Mouse (Mus musculus): ENCODE data around the gene Pamr1.

Pamr1 gene

DNA sequence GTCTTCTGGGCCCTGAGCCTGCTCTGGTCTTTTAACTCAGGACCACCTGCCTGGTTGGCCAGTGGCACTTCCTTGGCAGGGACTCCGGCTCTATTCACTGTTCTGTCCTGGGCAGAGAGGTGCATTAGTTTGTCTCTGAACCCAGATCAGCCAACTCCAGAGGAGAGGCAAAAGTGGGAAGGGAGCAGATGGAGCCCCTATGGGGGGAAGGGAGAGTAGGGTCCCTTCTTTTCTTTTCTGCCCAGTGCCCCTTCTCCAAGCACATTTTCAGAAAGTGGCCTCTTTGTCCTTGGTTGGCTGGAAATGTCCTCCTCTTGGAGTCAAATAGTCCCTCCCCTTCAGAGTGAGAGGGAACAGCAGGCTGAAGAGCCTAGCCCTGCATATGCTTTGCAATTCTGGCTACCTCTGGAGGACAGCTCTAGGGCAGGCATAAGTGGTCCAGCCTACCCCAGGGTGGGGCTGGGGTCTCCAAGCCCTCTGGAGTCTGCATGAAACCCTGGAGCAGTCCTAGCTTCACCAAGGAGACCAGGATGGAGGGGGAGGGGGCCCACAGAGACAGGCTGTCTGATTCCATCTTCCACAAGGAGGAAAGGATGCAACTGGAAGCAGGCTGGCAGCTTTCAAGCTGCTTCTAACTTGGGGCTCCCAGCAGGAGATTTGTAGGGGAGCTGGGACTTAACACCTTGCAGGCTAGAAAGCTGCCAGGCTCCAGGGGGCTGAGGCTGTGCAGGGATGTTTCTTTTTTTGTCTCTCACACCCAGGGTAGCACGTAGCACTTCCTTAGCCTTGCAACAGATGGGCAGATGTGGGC lies 49.3 kb downstream of the Pamr1 start:
- DNase-seq (ENCODE audit: low spot score in 2 of 2), result no peak

DNA sequence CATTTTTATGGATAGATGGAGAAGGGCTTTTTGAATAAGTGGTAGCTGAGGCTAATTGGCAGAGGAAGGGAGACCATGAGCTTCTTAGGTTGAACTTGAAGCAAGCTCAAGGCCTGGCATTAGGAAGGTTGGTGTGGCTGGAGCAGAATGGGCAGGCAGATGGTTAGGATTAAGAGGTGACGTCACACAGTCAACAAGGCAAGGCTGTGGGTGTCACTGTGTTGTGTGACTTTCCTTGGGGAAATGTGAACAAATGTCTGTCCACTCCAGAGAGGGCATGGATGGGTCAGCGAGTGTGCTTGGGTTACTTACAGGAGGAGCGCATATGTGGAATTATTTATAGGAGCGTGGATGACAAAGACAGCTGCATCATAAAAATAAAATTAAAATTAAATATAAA lies 50.7 kb downstream of the Pamr1 start:
- DNase-seq (ENCODE audit: low spot score in 2 of 2), result no peak

DNA sequence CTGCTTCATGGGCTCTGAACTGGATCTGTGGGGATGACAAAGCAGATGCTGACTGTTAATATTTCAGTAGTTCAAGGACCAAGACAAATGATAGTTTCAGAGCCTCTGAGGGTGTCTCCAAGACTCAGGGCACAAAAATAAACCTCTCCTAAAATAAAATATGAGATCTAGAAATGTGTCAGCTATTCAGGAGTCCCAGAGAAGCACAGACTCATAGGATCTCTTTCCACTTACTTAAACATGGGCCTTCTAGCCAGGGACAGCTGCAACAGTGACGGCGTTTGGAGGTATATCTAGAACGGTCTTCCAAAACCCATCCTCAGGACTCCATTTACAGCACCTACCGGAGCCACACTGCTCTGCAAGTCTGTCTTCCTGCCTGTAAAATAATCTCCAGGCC lies 60.7 kb downstream of the Pamr1 start:
- no peak for DNase-seq (ENCODE audit: low spot score in 2 of 2)

DNA sequence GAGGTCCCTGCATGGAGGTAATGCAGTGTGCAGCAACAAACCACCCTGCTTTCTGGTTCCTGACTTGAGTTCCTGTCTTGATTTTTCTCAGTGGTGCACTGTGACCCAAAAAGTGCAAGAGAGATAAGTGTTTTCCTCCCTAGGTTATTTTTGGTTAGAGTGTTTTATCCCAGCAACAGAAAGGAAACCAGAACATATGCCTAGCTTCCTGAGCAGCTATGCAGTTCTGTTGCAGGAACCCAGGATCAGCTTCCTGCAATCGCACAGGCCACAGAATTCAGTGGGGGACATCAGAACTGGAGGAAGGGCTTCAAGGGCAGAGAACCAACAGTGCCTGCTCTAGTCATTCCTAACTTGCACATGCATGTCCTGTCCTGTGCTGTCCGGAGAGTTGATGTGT lies 66.8 kb downstream of the Pamr1 start:
- no peak for DNase-seq (ENCODE audit: low spot score in 2 of 2)

DNA sequence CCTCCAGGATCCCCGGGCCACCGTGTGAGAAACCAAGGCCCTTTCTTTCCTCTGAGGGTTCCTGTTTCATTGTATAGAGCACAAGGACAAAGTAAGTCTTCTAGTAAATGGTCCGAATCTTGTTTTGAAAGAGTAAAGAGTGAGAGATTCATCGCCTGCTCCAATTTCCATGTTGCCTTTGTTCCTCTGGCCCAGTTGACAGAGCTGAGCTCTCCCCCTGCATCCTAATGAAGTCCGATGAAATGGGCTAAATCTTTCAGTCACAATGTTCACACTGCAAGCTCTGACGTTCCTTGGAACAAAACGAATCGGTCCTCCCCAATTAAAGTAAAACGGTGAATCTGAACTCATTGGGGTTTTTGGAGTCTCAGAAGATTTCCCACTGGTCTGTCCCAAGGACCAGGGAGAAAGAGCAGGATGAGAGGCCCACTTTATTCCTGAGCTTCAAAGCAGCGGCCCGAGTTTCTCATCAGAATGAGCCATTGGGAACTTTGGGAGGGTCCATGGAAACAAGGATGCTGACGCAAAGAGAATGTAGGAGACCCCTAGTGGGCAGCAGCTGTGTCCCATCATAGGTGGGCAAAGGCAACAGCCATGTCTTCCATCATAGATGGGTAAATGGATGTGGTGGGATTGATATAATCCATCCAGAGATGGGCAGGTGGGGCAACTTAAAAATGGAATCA lies 71.1 kb downstream of the Pamr1 start:
- no peak for DNase-seq (ENCODE audit: low spot score in 2 of 2)

DNA sequence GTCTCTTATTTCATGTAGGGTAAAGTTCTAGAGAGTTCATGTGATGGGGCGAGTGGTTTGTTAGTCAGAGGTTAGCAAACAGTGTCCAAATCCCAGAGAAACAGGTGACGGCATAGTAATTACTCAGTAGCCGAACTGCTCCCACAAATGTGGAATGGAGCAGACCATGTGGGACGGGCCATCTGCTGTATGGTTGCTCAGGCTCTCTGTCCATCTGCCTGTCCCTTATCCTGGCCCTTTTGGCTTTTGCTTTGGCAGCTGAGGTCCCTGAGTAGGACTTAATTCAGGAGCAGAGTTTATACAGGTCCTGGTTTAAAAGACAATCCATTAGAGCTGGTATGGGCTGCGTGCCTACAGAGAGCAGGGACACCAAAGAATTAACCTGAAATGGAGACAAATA lies 72.4 kb downstream of the Pamr1 start:
- no peak for DNase-seq (ENCODE audit: low spot score in 2 of 2)

DNA sequence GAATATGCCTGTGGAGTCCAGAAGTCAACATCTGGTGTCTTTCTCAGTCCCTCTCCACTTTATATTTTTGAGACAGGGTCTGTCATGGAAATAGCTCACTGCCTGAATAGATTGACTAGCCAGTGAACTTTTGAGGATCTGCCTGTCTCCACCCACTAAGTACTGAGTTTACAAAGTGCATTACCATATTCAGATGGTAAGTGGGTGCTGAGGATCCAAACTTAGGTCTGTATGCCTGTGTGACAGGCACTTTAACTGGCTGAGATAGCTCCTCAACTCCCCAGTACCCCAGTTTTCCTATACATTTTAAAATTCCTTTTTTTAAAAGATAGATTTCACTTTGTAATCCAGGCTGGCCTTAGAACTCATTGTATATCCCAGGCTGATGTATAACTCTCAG lies 73.1 kb downstream of the Pamr1 start:
- no peak for DNase-seq (ENCODE audit: low spot score in 2 of 2)

DNA sequence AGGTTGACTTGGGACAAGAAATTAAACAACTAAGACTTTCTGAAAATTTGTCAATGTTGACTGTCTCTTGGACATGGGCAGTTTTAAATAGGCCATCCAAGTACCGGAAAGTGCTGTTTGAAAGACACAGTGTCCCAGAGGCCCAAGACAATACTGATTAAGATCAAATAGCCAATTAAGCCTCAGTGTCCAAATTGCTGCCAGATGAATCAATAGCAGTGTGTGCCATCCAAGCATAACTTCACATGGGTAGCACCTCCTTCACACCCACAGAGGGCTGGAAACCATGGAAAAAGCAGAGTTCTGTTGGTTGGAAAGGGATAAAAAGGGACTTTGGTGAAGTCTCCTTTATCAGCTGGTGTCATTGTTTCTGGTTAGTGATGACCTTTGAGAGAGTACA lies 74.7 kb downstream of the Pamr1 start:
- DNase-seq (ENCODE audit: low spot score in 2 of 2), result no peak

DNA sequence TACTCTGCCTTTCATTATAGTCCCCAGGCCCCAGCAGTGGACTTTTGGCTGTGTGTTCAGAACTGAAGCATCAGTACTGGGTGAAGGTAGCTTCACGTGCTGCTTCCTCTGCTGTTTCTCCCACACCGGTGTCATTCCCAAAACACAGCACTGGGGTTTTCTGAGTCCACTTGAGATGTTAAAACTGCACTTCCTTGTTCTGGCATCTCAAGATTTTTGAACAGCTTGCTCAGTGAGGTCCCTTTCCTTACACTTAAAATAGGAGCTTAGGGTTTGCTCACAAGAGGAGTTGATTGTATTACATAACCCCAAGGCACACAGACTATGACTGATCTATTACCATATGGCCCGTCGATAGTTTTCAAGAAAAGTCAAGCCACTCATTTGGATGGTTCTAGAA lies 82.5 kb downstream of the Pamr1 start:
- no peak for DNase-seq (ENCODE audit: low spot score in 2 of 2)

DNA sequence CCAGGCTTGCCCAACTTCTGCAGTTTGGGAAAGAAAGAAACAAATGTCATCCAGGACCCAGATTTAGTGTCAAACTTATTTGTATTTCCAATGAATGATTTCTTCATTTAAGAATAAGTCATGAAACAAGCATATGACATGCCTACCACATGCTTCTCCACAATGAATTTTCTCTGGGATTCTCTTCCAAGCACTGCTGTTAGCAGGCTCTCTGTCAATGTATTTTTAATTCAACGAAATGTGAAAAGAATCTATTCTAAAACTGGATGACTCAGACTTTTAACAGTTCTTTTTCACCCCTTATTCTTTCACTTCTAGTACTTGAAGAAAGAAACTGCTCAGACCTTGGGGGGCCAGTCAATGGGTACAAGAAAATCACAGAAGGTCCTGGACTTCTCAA lies 84.2 kb downstream of the Pamr1 start:
- no peak for DNase-seq (ENCODE audit: low spot score in 2 of 2)

DNA sequence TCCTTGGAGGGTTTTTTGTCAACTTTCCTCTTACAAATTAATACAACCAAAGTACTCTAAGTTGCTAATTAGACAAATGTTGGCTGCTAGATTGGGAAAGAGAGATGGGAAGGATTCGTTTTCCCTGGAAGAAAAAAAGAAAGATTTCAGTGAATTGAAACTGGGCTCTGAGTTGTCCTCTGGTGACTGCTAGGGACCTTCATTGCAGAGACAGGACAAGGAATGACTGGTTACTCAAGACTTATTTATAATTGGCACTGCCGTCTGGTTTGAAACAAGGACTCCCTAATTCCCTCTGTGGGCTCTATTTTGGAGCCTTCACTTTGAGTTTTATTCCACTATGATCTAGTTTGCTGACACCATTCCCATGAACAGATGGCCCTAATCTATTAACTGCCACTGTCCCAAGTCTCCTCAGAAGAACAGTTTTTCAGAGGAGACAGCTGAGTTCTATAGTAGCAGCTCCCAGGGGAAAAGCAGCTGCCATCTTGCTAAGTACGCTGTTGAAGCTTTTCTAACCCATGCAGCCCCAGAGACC lies 85.8 kb downstream of the Pamr1 start:
- DNase-seq (ENCODE audit: low spot score in 2 of 2), result no peak

DNA sequence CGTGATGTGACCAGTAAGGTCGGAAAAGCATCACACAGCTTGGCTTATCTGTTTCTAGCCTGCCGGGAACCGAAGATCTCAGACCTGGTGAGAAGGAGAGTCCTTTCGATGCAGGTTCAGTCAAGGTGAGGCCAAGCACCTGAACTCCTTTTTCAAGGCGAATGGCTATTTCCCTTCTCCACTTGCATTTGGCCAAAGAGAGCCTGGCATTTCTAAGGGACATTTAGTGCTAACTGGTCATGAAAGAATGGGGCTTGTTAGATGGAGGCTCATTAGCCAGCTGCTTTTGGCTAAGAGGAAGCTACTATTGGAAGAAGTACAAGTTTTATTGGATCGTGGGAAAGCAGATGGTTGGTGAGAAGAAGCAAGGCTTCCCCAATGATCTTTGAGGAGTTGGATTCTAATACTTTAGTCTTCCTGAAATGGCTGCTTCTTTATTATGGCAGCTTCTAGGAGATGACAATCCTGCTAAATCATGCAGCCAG lies 86.3 kb downstream of the Pamr1 start:
- no peak for DNase-seq (ENCODE audit: low spot score in 2 of 2)

DNA sequence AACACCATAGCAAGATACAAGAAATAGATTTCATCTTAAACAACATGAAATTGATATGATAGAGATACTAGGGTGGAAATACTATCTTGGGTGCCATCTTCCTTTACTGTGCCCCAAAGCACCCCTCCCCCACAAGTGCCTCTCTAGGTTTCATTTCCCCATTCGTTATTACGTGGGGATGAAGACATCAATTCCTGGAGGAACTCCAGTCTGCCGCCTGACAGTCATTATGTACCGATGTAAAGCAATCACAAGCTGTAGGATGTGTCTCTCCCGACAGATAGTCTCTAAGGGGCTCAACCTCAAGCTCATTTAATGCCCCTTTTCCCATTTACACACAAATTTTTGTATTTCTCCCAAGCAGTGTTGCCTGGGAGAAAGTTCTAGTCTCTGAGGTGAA lies 88.3 kb downstream of the Pamr1 start:
- no peak for DNase-seq (ENCODE audit: low spot score in 2 of 2)

DNA sequence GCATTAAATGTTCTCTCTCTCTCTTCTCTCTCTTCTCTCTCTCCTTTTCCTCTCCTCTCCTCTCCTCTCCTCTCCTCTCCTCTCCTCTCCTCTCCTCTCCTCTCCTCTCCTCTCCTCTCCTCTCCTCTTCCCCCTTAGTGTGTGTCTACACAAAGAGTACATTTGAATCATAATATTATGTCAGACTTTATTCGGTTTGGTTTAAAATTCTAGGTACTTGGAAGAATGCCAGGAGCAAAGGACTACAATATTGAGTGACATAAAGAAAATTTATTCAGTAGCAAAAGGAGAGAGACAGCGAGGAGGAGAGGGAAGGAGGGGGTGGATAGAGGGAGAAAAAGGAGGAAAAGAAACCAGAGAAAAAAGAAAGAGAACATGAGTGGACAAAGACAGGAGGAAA lies 88.9 kb downstream of the Pamr1 start:
- no peak for DNase-seq (ENCODE audit: low spot score in 2 of 2)

DNA sequence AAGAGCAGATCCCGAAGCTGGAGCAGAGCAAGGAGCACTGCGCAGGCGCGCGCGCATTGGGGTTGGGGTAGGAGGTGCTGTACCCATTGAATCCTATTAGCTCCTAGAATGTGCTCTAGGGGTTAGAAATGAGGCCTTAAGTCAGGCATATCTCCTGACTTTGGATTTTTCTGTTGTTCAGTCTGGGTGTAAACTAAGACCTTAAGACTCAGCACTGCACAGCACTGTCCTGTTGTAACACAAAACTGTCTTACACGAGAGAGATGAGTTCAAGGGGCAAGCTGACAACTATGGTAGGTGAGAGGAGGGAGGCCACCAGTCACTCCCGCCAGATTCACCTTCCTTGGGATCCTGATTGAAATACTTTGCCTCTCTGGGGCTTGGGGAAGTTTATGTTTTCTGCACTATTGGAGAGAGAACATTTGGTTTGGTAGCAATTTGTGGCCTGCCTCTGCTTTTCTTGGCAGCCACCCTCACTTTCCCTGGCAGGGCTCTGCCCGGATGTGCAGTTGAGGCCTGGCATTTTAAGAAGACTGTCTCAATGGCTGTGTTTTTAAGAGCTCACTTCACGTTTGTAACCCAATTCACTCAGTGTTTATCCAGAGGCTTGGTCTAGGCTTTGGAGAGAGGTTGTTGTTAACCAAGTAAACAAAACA lies 99.2 kb downstream of the Pamr1 start:
- DNase-seq (ENCODE audit: low spot score in 2 of 2), result no peak

DNA sequence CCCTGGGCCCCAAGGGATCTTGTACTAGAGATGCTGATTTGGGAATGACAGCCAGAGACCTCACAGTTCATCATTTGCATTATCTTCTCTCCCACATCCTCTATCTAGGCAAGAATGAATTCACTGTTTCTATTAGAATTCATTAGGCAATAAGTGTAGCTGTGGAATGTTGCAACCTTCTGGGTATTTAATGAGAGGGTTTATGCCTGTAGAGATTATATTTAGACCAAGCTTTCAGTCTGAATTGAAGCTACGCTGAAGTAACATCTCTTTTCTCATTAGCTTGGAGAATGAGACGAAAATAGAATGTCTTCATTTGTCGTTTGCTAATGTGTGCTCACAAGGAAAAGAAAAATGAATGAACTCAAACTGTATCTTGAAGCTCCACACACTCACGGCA lies 100.5 kb downstream of the Pamr1 start:
- DNase-seq (ENCODE audit: low spot score in 2 of 2), result no peak

DNA sequence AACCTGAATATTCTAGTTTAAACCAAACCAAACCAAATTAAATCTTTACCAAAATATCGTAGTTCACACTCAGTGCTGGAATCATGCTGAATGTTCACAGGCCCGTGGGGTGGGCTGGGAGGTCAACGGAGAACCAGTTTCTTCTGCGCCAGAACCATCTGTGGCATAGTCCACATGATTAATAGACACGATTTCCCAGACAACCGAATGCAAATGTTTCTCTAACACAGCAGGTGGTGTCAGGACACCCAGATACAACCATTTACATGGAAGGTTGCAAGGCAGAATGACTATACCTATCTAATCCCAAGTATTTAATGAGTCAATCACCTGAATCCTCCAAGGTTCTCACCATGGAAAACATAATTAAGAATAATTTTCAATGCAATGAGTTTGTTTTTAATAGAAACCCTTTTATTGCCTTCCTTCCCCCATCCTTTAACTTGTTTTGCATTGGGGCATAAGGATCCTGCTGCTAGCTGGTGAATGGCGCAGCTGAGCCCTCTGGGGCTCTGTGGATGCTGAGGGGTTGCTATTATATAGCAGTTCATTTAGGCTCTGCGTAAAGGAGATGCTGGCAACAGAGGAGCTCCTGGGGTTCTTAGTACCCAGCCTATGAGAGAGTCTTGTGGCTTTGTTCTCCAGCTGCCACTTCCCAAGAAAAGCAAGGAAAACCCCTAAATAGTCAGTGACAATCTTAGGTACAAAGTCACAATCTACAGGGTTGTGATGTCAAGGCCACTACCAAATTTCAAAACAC lies 106.3 kb downstream of the Pamr1 start:
- no peak for DNase-seq (ENCODE audit: low spot score in 2 of 2)

DNA sequence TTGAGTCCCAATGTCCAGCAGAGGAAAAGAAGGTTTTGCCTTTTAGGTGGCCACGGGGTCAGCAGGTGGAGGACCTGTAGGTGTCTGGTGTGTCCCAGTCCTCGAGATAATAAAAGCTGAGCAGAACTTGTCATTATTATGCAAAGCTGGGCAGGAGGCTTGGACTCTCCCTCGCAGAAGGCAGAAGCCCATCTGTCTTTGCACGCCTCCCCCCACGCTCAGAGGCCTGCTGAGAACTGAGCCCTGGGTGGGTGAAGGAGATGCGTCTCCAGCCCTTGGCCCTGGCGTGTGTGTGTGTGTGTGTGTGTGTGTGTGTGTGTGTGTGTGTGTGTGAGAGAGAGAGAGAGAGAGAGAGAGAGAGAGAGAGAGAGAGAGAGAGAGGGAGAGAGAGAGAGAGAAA lies 107.9 kb downstream of the Pamr1 start:
- no peak for DNase-seq (ENCODE audit: low spot score in 2 of 2)

DNA sequence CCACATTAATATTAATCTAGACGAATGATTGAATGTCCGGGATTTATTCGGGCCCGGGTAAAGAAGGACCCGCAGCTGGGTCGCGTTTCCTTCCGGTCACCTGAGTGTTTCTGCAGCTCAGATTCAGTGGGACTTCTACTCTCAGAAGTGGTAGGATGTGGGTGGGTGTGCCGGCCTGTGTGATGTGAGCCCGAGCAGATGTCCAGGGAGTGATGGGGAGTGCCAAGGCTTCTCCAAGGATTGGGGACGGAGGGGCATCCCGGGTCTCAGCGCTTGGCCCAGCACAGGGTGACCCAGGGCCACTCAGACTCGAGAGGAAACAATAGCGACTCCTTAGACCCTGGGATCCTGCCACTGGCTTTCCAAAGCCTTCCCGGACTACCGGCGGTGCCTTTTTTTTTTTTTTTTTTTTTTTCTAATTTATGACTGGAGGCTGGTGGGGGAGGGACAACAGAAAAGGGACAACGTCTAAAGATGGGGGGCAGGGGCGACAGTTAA lies 108.4 kb downstream of the Pamr1 start, which contains the start of gene Slc1a2:
TSS of gene Slc1a2 (plus strand) at position 497 of the 498 bp plus-strand sequence.
- no peak for DNase-seq (ENCODE audit: low spot score in 2 of 2)

DNA sequence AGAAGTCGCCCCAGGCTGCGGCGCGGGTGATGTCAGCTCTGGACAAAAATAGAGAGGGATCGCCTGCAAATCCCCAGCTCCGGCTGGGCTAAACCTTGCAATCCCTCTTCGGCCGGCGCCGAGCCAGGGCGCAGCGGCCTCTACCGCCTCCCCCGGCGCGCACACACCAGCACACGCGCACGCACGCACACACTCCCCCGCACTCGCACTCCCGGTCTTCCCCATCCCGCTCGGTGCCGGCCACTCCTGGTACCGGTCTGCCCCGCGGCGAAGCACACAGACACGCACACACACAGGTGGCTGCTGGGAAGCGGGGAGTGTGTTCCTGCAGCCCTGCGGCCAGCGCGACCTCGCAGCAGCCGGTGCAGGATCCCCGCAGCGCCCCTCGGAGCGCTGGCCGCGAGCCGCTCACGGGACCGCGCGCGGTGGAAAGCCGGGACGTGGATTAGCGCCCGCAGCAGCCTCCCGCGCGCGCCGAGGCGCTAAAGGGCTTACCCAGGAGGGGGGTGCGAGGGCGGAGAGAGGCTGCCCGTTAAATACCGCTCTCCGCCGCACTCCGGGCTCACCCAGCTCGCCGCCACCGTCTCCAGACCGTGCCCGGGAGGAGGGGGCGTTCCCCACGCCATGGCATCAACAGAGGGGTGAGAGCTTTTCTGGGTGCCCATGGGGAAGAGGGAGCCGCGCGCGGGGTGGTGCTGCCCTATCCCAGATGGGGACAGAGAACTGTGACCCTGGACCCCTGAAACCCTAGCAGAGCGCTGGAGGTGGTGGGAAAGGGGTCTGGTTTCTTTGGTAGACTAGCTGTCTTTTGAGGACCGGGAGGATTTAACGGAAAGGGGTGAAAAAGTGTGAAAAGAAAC lies 109.1 kb downstream of the Pamr1 start:
- DNase-seq (ENCODE audit: low spot score in 2 of 2), result no peak

DNA sequence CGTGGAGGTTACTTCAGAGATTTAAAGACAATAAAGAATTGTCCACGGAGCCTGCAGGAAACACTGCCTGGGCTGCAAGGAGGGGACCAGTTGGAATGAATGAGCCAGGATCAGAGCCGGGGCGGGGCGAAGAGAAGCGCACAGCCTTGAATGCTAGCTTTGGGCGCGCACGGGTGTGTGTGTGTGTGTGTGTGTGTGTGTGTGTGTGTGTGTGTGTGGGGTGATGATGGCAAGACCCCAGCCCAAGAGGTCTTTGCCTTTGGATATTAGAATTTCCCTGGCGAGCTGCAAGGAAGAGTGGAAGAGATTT lies 109.7 kb downstream of the Pamr1 start:
- DNase-seq (ENCODE audit: low spot score in 2 of 2), result no peak

Data from thymus, postnatal 10 days (tissue).